Mouse (Mus musculus) small intestine, adult 2 months (tissue): ENCODE data around the gene Gins2.

ENCODE experiments used
- CTCF ChIP-seq: fragments of 200-500 bp; IDR thresholded peaks from 2 replicates; pipeline ENCODE4 v1.5.1; 2012; ENCODE audit warnings: low read depth, mild to moderate bottlenecking, control low read depth, inconsistent platforms, low read length, moderate library complexity, mixed read lengths; ENCODE audit not compliant: insufficient replicate concordance, insufficient read length; ENCODE audit errors: extremely low read depth
- POLR2A ChIP-seq: fragments of 200-500 bp; IDR thresholded peaks from 2 replicates; pipeline ENCODE4 v1.6.1; 2012; ENCODE audit warnings: low read depth, mild to moderate bottlenecking, control low read depth, inconsistent platforms, low read length, moderate library complexity

GRCm38 (mm10) chr8:120556198-120556892 lies 32.8 kb downstream of the Gins2 start:
- TF ChIP-seq POLR2A = no peak
- no peak for TF ChIP-seq CTCF
